Mouse (Mus musculus): ENCODE measurements at regions not wholly inside any gene's neighbourhood (a gene's known extent, or its start where the extent isn't known, plus 50 kb on each side); places are given as distances from the start of the nearest gene placed in this dataset.
A peak's percentile ranks its signal among the peaks of the same experiment; 100 is the strongest.

GRCm38 (mm10) chr4:58699236-58699798, 88.2 kb downstream of the Olfr267 start:
- H3K9me3 ChIP-seq (ENCODE audit: control insufficient read depth, low read length): no peaks in the 10 kb centered on the region
- no peak overlapping the region for H3K27ac ChIP-seq (ENCODE audit: low read depth, low read length)
- H3K27me3 ChIP-seq (ENCODE audit: control insufficient read depth, insufficient read depth, low read length): no peaks in the 10 kb centered on the region
- no peaks in the 10 kb centered on the region for H3K4me1 ChIP-seq (ENCODE audit: control insufficient read depth, insufficient read depth, low read length)
- no peak overlapping the region for H3K4me2 ChIP-seq (ENCODE audit: low read depth)
- ATAC-seq (ENCODE audit: insufficient read depth, low FRiP score, low TSS enrichment) (no peak), DNase-seq (ENCODE audit: low spot score) (no peak)
- no peak overlapping the region for H3K9ac ChIP-seq (ENCODE audit: low read length)
- no peak overlapping the region for H3K4me3 ChIP-seq (ENCODE audit: low read depth, low read length)
- WGBS: 97% methylated on average over 11 of the region's 11 CpGs
- H3K36me3 ChIP-seq (ENCODE audit: control insufficient read depth, insufficient read depth, low read length): no peaks in the 10 kb centered on the region

GRCm38 (mm10) chr4:58698828-58699227, 88.7 kb downstream of the Olfr267 start:
- Histone ChIP-seq H3K4me1 (ENCODE audit: control insufficient read depth, insufficient read depth, low read length) (no peaks in the 10 kb centered on the region), H3K4me2 (ENCODE audit: low read depth) (no peak overlapping the region), H3K9me3 (ENCODE audit: control insufficient read depth, low read length) (no peaks in the 10 kb centered on the region), H3K36me3 (ENCODE audit: control insufficient read depth, insufficient read depth, low read length) (no peaks in the 10 kb centered on the region), H3K27me3 (ENCODE audit: control insufficient read depth, insufficient read depth, low read length) (no peaks in the 10 kb centered on the region), H3K4me3 (ENCODE audit: low read depth, low read length) (no peak overlapping the region), H3K27ac (ENCODE audit: low read depth, low read length) (no peak overlapping the region), H3K9ac (ENCODE audit: low read length) (no peak overlapping the region)
- ATAC-seq (ENCODE audit: insufficient read depth, low FRiP score, low TSS enrichment) (no peak), DNase-seq (ENCODE audit: low spot score) (no peak)
- WGBS: 72% methylated on average over 5 of the region's 5 CpGs

GRCm38 (mm10) chr4:58696684-58697083, 90.8 kb downstream of the Olfr267 start:
- H3K27ac ChIP-seq (ENCODE audit: low read depth, low read length): no peak overlapping the region
- DNase-seq (ENCODE audit: low spot score) (no peak), ATAC-seq (ENCODE audit: insufficient read depth, low FRiP score, low TSS enrichment) (no peak)
- no peaks in the 10 kb centered on the region for H3K36me3 ChIP-seq (ENCODE audit: control insufficient read depth, insufficient read depth, low read length)
- no peak overlapping the region for H3K4me2 ChIP-seq (ENCODE audit: low read depth)
- no peaks in the 10 kb centered on the region for H3K4me1 ChIP-seq (ENCODE audit: control insufficient read depth, insufficient read depth, low read length)
- H3K27me3 ChIP-seq (ENCODE audit: control insufficient read depth, insufficient read depth, low read length): no peaks in the 10 kb centered on the region
- H3K9me3 ChIP-seq (ENCODE audit: control insufficient read depth, low read length): no peaks in the 10 kb centered on the region
- 77% methylated on average over 4 of the region's 4 CpGs for WGBS
- H3K4me3 ChIP-seq (ENCODE audit: low read depth, low read length): no peak overlapping the region
- no peak overlapping the region for H3K9ac ChIP-seq (ENCODE audit: low read length)

- no peaks in the 10 kb centered on the region for H3K27me3 ChIP-seq (ENCODE audit: control insufficient read depth, insufficient read depth, low read length)
- H3K36me3 ChIP-seq (ENCODE audit: control insufficient read depth, insufficient read depth, low read length): no peaks in the 10 kb centered on the region
- no peak overlapping the region for H3K27ac ChIP-seq (ENCODE audit: low read depth, low read length)
- H3K4me2 ChIP-seq (ENCODE audit: low read depth): no peak overlapping the region
- ATAC-seq (ENCODE audit: insufficient read depth, low FRiP score, low TSS enrichment): no peak
- 74% methylated on average over 6 of the region's 6 CpGs for WGBS
- H3K9ac ChIP-seq (ENCODE audit: low read length): no peak overlapping the region
- H3K9me3 ChIP-seq (ENCODE audit: control insufficient read depth, low read length): no peaks in the 10 kb centered on the region
- no peaks in the 10 kb centered on the region for H3K4me1 ChIP-seq (ENCODE audit: control insufficient read depth, insufficient read depth, low read length)
- no peak for DNase-seq (ENCODE audit: low spot score)
- no peak overlapping the region for H3K4me3 ChIP-seq (ENCODE audit: low read depth, low read length)
Observed at GRCm38 (mm10) chr4:58695281-58695680, 92.2 kb downstream of the Olfr267 start.

DNA sequence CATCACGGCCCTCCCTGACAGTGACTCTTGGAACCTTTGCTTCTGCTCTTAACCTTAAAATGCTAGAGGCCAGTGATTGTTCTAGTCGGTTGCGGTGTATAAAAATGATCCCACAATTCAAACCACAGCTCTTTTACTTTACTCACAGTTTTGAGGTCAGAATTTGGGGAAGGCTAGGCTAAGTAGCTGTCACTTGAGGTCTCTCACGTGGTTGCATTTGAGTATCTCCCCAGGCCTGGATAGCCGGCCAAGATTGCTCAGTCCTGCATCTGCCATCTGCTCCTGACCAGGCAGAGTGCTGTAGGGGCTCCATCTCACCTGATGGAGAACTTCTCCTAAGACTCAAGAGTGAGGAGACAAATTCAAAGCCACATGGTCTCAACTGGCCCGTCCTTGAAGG, 94.5 kb downstream of the Olfr267 start:
- 88% methylated on average over 6 of the region's 6 CpGs for WGBS
- no peak for DNase-seq (ENCODE audit: low spot score)
- Histone ChIP-seq H3K9ac (ENCODE audit: low read length) (no peak overlapping the region), H3K9me3 (ENCODE audit: control insufficient read depth, low read length) (no peaks in the 10 kb centered on the region), H3K36me3 (ENCODE audit: control insufficient read depth, insufficient read depth, low read length) (no peaks in the 10 kb centered on the region), H3K27ac (ENCODE audit: low read depth, low read length) (no peak overlapping the region), H3K27me3 (ENCODE audit: control insufficient read depth, insufficient read depth, low read length) (no peaks in the 10 kb centered on the region), H3K4me2 (ENCODE audit: low read depth) (no peak overlapping the region), H3K4me3 (ENCODE audit: low read depth, low read length) (no peak overlapping the region), H3K4me1 (ENCODE audit: control insufficient read depth, insufficient read depth, low read length) (no peaks in the 10 kb centered on the region)
- ATAC-seq (ENCODE audit: insufficient read depth, low FRiP score, low TSS enrichment): no peak

DNA sequence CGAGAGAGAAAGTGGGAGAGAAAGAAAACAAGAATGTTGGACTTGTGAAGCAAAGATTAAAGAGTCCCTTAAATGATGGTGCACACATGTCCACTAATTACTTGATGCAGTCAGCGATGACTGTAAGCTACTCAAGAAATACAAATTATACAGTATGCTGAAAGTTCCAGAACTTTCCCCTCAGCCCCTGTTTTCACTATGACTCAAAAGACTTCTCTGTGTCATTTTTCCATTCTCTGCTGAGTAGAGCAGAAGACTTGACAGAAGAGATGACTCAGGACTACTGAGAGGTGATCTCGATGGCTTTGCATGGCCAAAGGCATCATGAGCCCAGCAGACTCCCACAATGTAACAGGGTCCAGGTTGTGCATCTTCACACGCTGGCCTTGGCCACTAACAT, 105.6 kb downstream of the Olfr267 start:
- WGBS: 96% methylated on average over 4 of the region's 4 CpGs
- ATAC-seq (ENCODE audit: insufficient read depth, low FRiP score, low TSS enrichment): no peak

GRCm38 (mm10) chr4:58677701-58678385, 109.7 kb downstream of the Olfr267 start:
- Histone ChIP-seq H3K27me3 (ENCODE audit: control insufficient read depth, insufficient read depth, low read length) (no peaks in the 10 kb centered on the region), H3K4me1 (ENCODE audit: control insufficient read depth, insufficient read depth, low read length) (no peaks in the 10 kb centered on the region), H3K4me2 (ENCODE audit: low read depth) (no peak overlapping the region), H3K4me3 (ENCODE audit: low read depth, low read length) (no peak overlapping the region), H3K36me3 (ENCODE audit: control insufficient read depth, insufficient read depth, low read length) (no peaks in the 10 kb centered on the region), H3K9ac (ENCODE audit: low read length) (no peak overlapping the region), H3K27ac (ENCODE audit: low read depth, low read length) (0 out of 2 replicates have a peak overlapping the region, but pooled peaks have one; percentile 39), H3K9me3 (ENCODE audit: control insufficient read depth, low read length) (no peaks in the 10 kb centered on the region)
- 47% methylated on average over 5 of the region's 6 CpGs for WGBS
- ATAC-seq (ENCODE audit: insufficient read depth, low FRiP score, low TSS enrichment) (no peak), DNase-seq (ENCODE audit: low spot score) (no peak)

More for the DNA sequence above, 105.6 kb downstream of the Olfr267 start:
- Histone ChIP-seq H3K4me2 (ENCODE audit: low read depth) (no peak overlapping the region), H3K4me1 (ENCODE audit: control insufficient read depth, insufficient read depth, low read length) (no peaks in the 10 kb centered on the region), H3K9me3 (ENCODE audit: control insufficient read depth, low read length) (no peaks in the 10 kb centered on the region), H3K27me3 (ENCODE audit: control insufficient read depth, insufficient read depth, low read length) (no peaks in the 10 kb centered on the region), H3K9ac (ENCODE audit: low read length) (no peak overlapping the region), H3K27ac (ENCODE audit: low read depth, low read length) (no peak overlapping the region), H3K4me3 (ENCODE audit: low read depth, low read length) (no peak overlapping the region), H3K36me3 (ENCODE audit: control insufficient read depth, insufficient read depth, low read length) (no peaks in the 10 kb centered on the region)
- no peak for DNase-seq (ENCODE audit: low spot score)

GRCm38 (mm10) chr4:58671406-58672035, 116.0 kb downstream of the Olfr267 start:
- peak overlapping the region; percentile 12; the same call in 1 of the 2 replicates for H3K4me2 ChIP-seq (ENCODE audit: low read depth)
- H3K4me3 ChIP-seq (ENCODE audit: low read depth, low read length): no peak overlapping the region
- peak; percentile 66 for DNase-seq (ENCODE audit: low spot score)
- no peaks in the 10 kb centered on the region for H3K9me3 ChIP-seq (ENCODE audit: control insufficient read depth, low read length)
- H3K27me3 ChIP-seq (ENCODE audit: control insufficient read depth, insufficient read depth, low read length): no peaks in the 10 kb centered on the region
- H3K9ac ChIP-seq (ENCODE audit: low read length): no peak overlapping the region
- H3K27ac ChIP-seq (ENCODE audit: low read depth, low read length): peak overlapping the region; percentile 60; the same call in 1 of the 2 replicates
- 39% methylated on average over 14 of the region's 14 CpGs for WGBS
- H3K36me3 ChIP-seq (ENCODE audit: control insufficient read depth, insufficient read depth, low read length): no peaks in the 10 kb centered on the region
- no peak for ATAC-seq (ENCODE audit: insufficient read depth, low FRiP score, low TSS enrichment)
- peaks cover 8% of the 10 kb centered on the region; the same call in 1 of the 2 replicates for H3K4me1 ChIP-seq (ENCODE audit: control insufficient read depth, insufficient read depth, low read length)

DNA sequence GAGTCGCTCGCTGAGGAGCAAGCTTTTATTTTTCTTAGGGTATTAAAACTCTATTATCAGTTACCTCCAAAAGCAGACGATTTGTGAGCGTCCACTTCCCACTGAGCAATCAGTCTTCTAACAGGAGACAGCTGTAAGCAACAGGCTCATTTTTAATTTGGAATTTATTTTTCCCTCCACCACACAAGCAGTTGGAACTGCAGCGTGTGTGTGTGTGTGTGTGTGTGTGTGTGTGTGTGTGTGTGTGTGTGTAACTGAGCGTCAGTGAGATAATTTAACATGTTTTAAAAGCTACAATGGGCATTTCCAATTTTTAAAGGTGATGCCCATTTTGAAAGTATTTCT, 116.6 kb downstream of the Olfr267 start:
- peaks cover 8% of the 10 kb centered on the region; the same call in 1 of the 2 replicates for H3K4me1 ChIP-seq (ENCODE audit: control insufficient read depth, insufficient read depth, low read length)
- no peak overlapping the region for H3K27ac ChIP-seq (ENCODE audit: low read depth, low read length)
- H3K36me3 ChIP-seq (ENCODE audit: control insufficient read depth, insufficient read depth, low read length): no peaks in the 10 kb centered on the region
- WGBS: 4% methylated on average over 6 of the region's 6 CpGs
- H3K27me3 ChIP-seq (ENCODE audit: control insufficient read depth, insufficient read depth, low read length): no peaks in the 10 kb centered on the region
- H3K9ac ChIP-seq (ENCODE audit: low read length): no peak overlapping the region
- H3K4me3 ChIP-seq (ENCODE audit: low read depth, low read length): no peak overlapping the region
- H3K4me2 ChIP-seq (ENCODE audit: low read depth): peak overlapping the region; percentile 24
- ATAC-seq (ENCODE audit: insufficient read depth, low FRiP score, low TSS enrichment) (no peak), DNase-seq (ENCODE audit: low spot score) (no peak)
- no peaks in the 10 kb centered on the region for H3K9me3 ChIP-seq (ENCODE audit: control insufficient read depth, low read length)

Measured in neural tube, embryonic 11.5 days (tissue).